In the genomic region with DNA sequence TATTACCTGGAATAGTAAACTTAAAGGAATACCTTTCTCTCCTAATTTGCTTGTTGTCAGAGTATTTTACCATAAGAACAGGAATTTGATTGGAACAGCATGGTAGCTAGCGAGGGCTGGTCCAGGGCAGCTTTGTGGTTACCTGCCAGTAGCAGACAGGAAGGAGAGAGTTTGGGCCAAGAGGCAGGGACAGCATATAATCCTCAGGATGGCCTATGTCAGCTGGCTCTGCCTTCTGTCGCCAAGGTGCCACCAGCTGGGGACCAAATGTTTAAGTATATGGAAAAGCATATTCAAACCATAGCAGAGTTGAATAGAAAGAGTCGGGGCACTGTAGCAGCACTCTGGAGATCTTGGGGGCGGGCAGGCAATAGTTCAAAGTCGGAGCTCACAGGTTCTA, we compare ENCODE assay signal across 17 mouse cellular contexts.
"Had no signal": no experiment of that assay in that cellular context is flagged by ENCODE, and none has a peak within 500 bp of the region (broad histone marks: within the 10 kb centered on the region; RNA-seq: fewer than 3 reads in every experiment).

No protein-coding gene starts in this region.

- H3K4me3 ChIP-seq: layer of hippocampus, adult 2 months; limb, embryonic 13.5 days; liver, embryonic 15.5 days; midbrain, embryonic 13.5 days; myocyte; neural tube, embryonic 15.5 days had no signal

- DNase-seq: kidney, postnatal 36 days; left cerebral cortex, postnatal 4 days; lung, adult 2 months; lung, postnatal 36 days; right cerebral cortex, adult 18-20 months; right cerebral cortex, postnatal 4 days; spleen, adult 18-20 months; thymus, adult 18-20 months; thymus, postnatal 14 days had no signal

- ATAC-seq: lung, postnatal 0 days; midbrain, embryonic 13.5 days had no signal

- H3K27ac ChIP-seq: kidney, postnatal 0 days; layer of hippocampus, adult 2 months; limb, embryonic 13.5 days; liver, embryonic 15.5 days; midbrain, embryonic 13.5 days; neural tube, embryonic 15.5 days had no signal

- H3K4me1 ChIP-seq: limb, embryonic 13.5 days; liver, embryonic 15.5 days; midbrain, embryonic 13.5 days; neural tube, embryonic 15.5 days had no signal

- H3K27me3 ChIP-seq: limb, embryonic 13.5 days; liver, embryonic 15.5 days; midbrain, embryonic 13.5 days; neural tube, embryonic 15.5 days had no signal

- H3K9ac ChIP-seq: limb, embryonic 13.5 days; liver, embryonic 15.5 days; midbrain, embryonic 13.5 days; neural tube, embryonic 15.5 days had no signal

- H3K4me2 ChIP-seq: limb, embryonic 13.5 days; liver, embryonic 15.5 days; midbrain, embryonic 13.5 days; neural tube, embryonic 15.5 days had no signal

- H3K36me3 ChIP-seq: limb, embryonic 13.5 days; liver, embryonic 15.5 days; midbrain, embryonic 13.5 days; neural tube, embryonic 15.5 days had no signal

- H3K9me3 ChIP-seq: limb, embryonic 13.5 days; liver, embryonic 15.5 days; midbrain, embryonic 13.5 days; neural tube, embryonic 15.5 days had no signal
